Mouse (Mus musculus) limb, embryonic 12.5 days (tissue): ENCODE measurements at regions not wholly inside any gene's neighbourhood (a gene's known extent, or its start where the extent isn't known, plus 50 kb on each side); places are given as distances from the start of the nearest gene placed in this dataset.

Source experiments
- ATAC-seq: fragments of 200-750 bp; cut with Nextera tagmentation; 2 replicates; pipeline ENCODE4 v1.8.0; 2017; ENCODE audit warnings: low read depth, moderate TSS enrichment; ENCODE audit not compliant: insufficient number of reproducible peaks, insufficient read depth, low FRiP score, low TSS enrichment
- H3K27ac ChIP-seq: fragments of 300-500 bp; sonication (generic); 2 replicates; pipeline ENCODE4 v1.5.1; 2016; ENCODE audit warnings: mild to moderate bottlenecking, moderate library complexity
- H3K27me3 ChIP-seq: fragments of 300-500 bp; sonication (generic); 2 replicates; pipeline ENCODE4 v1.6.1; 2016; ENCODE audit warnings: mild to moderate bottlenecking, moderate library complexity
- H3K36me3 ChIP-seq: fragments of 300-500 bp; sonication (generic); 2 replicates; pipeline ENCODE4 v1.6.1; 2016; ENCODE audit warnings: mild to moderate bottlenecking, moderate library complexity
- H3K4me1 ChIP-seq: fragments of 300-500 bp; sonication (generic); replicated peaks from 2 replicates; pipeline ENCODE4 v1.6.1; 2016
- H3K4me2 ChIP-seq: fragments of 300-500 bp; sonication (generic); 2 replicates; pipeline ENCODE4 v1.6.1; 2016; ENCODE audit warnings: mild to moderate bottlenecking, moderate library complexity
- H3K4me3 ChIP-seq: fragments of 300-500 bp; sonication (generic); replicated peaks from 2 replicates; pipeline ENCODE4 v1.5.1; 2016; ENCODE audit warnings: mild to moderate bottlenecking
- H3K9ac ChIP-seq: fragments of 300-500 bp; sonication (generic); replicated peaks from 2 replicates; pipeline ENCODE4 v1.6.1; 2016; ENCODE audit warnings: mild to moderate bottlenecking, moderate library complexity
- H3K9me3 ChIP-seq: fragments of 300-500 bp; sonication (generic); 2 replicates; pipeline ENCODE4 v1.6.1; 2016; ENCODE audit warnings: mild to moderate bottlenecking, moderate library complexity
- WGBS: fragments of 180-500 bp; shearing (Covaris S2); methylation state at CpG from one replicate; pipeline ENCODE4 v1.1.7; 2016; 5-methylcytosine and 5-hydroxymethylcytosine counted together

DNA sequence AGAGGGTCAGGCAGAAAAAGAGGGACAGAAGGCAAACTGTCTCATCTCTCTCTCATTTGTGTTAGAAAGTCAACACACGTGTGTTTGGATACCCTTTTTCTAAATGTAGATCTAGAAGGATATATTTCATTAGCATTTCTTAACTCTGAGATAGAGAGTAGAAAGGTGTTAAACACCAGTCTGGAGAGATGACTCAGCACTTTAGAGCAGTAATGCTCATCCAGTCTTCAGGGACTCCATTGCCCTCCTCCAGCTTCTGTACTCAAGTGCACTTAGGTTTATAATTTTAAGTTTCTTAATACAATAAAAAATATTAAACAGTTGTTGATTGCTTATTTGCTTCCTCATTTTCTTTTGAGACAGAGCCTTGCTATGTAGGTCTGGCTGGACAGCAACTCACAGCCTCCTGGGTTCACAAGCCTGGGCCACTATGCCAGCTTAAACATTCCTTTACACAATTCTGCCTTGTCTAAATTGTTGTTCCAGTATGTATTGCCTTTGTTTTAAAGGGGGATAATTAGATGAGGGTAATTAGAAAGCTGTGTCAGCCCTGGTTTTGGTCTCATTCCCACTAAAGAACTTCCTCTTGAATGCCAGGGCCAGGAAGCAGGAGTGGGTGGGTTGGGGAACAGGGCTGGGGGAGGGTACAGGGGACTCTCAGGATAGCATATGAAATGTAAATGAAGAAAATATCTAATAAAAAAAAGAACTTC is 222.1 kb downstream of the Nfkbiz start:
- no peak for ATAC-seq

DNA sequence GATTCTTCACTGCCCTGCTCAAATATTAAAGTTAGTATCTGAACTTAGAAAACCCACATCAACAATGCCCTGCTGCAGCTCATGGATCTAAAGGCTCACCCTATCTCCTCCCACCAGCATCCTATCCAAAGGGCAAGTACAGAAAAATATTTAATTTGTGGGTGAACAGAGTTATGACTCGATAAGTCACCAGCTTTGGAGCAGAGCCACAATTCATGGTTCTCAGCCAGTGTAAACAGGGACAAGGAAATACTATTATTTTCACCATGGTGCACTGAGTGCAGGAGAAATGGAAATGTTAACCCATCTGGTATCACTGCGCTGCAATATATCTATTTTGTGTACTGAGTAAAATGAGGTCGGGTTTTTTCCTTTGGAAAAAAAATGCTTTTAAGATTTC is 225.8 kb downstream of the Nfkbiz start:
- H3K9ac ChIP-seq, result no peak overlapping the region
- ATAC-seq, result no peak
- H3K4me2 ChIP-seq, result no peak overlapping the region
- no peaks in the 10 kb centered on the region for H3K36me3 ChIP-seq
- H3K4me1 ChIP-seq, result no peaks in the 10 kb centered on the region
- 0 out of 2 replicates have a peak, but pooled peaks cover 3% of the 10 kb centered on the region for H3K9me3 ChIP-seq
- H3K27me3 ChIP-seq, result no peaks in the 10 kb centered on the region
- no peak overlapping the region for H3K4me3 ChIP-seq
- 87% methylated on average over 3 of the region's 3 CpGs for WGBS
- no peak overlapping the region for H3K27ac ChIP-seq

More for the DNA sequence above, 222.1 kb downstream of the Nfkbiz start:
- H3K4me2 ChIP-seq, result no peak overlapping the region
- WGBS, result 91% methylated on average over 1 of the region's 1 CpGs
- H3K27me3 ChIP-seq, result no peaks in the 10 kb centered on the region
- no peak overlapping the region for H3K27ac ChIP-seq
- H3K4me3 ChIP-seq, result no peak overlapping the region
- no peak overlapping the region for H3K9ac ChIP-seq
- no peaks in the 10 kb centered on the region for H3K9me3 ChIP-seq
- no peaks in the 10 kb centered on the region for H3K36me3 ChIP-seq
- H3K4me1 ChIP-seq, result no peaks in the 10 kb centered on the region

DNA sequence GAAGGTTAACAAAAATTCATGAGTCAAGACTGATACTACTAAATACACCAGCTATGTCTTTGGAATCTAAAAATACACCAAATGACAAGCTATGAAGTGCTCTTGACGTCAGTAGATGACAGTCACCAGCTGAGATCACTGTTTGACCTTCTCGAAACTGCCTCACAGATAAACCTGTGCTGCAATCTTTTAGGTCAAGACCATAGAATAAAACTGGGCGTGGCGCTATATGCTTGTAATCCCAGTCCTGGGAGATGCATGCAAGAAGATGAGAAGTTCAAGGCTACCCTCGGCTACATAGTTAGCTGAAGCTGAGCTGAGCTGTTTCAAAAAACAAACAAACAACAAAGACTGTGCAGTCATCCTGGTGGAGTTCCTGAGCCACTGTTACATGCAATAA is 226.7 kb downstream of the Nfkbiz start:
- H3K9me3 ChIP-seq, result 0 out of 2 replicates have a peak, but pooled peaks cover 3% of the 10 kb centered on the region
- no peaks in the 10 kb centered on the region for H3K27me3 ChIP-seq
- H3K36me3 ChIP-seq, result no peaks in the 10 kb centered on the region
- WGBS, result 86% methylated on average over 5 of the region's 5 CpGs
- H3K4me2 ChIP-seq, result no peak overlapping the region
- no peak overlapping the region for H3K9ac ChIP-seq
- no peak for ATAC-seq
- H3K27ac ChIP-seq, result no peak overlapping the region
- no peaks in the 10 kb centered on the region for H3K4me1 ChIP-seq
- no peak overlapping the region for H3K4me3 ChIP-seq

DNA sequence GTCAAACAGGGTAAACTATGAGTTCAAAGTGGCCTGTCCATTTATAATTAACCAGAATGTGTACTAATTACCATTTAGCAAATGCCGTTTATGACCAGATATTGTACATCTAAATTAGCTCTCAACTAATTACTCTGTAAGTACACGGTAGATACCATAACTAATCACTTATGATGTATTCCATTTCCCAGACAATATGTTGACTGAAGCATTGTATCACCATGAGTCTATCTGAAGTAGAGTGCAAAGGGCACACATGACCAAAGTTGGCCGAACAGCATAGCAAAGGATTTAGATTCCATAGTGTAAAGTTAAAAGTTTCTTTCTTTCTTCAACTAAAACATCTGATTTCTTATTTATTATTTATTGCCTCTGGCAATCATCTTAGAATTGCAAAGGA is 227.5 kb downstream of the Nfkbiz start:
- 84% methylated on average over 3 of the region's 3 CpGs for WGBS
- no peak for ATAC-seq
- no peaks in the 10 kb centered on the region for H3K27me3 ChIP-seq

DNA sequence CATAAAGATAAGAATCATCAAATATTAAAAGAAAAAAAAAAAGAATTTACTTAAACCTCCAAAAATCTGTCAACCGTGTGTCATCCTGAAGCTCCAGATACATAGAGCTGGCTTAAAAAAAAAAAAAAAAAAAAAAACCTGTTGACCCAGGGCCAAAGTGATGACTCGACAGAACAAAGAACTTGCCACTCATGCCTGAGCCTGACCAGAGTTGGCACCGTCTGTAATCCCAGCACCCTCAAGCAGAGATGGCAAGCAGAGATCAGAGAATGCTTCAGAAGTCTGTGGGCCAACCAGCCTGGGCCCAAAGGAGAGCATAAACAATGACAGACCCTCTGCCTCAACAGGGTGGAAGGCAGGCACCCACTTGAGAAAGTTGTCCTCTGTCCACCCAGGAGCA is 230.3 kb downstream of the Nfkbiz start:
- Histone ChIP-seq H3K4me2 (no peak overlapping the region), H3K9ac (no peak overlapping the region), H3K4me3 (no peak overlapping the region), H3K27ac (no peak overlapping the region), H3K27me3 (no peaks in the 10 kb centered on the region), H3K9me3 (0 out of 2 replicates have a peak, but pooled peaks cover 3% of the 10 kb centered on the region), H3K36me3 (no peaks in the 10 kb centered on the region), H3K4me1 (no peaks in the 10 kb centered on the region)
- 85% methylated on average over 3 of the region's 3 CpGs for whole genome bisulfite sequencing
- no peak for ATAC-seq

More for the DNA sequence above, 227.5 kb downstream of the Nfkbiz start:
- Histone ChIP-seq H3K27ac (no peak overlapping the region), H3K36me3 (no peaks in the 10 kb centered on the region), H3K4me1 (no peaks in the 10 kb centered on the region), H3K9me3 (0 out of 2 replicates have a peak, but pooled peaks cover 3% of the 10 kb centered on the region), H3K9ac (no peak overlapping the region), H3K4me2 (no peak overlapping the region), H3K4me3 (no peak overlapping the region)

DNA sequence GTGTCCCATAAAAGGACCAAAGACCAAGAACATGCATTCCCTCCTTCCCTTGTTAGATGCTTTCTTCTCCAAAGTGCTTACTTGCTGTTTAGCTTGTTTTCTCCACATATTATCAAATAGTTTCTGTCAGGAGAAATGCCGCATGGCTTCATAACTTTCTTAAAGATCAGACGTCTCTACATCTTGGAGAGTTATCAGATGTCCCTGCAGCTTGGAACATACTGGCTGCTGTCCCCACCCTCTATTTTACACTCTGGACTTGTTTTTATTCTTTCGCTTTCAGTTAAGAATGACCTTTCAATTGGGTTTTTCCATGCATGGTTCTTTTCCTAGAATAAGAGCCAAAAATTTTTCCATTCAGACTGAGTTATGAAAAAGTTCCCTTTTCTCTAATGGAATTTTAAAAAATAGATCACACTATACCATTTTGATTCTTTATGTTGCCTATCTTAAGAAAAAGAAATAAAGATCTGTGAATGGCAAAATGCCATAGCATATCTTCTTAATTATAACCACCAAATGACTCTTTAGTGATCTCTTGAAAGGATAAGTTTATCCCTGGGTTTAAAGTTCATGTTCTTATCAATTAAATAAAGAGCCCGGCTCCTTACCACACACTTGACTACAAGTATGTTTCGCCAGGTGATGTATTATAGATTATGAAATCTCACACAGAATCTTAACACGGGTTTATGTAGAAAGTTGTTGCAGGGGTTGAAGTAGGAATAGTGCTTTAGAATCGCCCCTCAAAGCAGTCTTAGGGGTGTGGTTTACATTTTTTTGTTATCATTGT is 232.1 kb downstream of the Nfkbiz start:
- no peak overlapping the region for H3K9ac ChIP-seq
- no peaks in the 10 kb centered on the region for H3K36me3 ChIP-seq
- H3K4me2 ChIP-seq, result no peak overlapping the region
- no peak overlapping the region for H3K4me3 ChIP-seq
- ATAC-seq, result no peak
- WGBS, result 92% methylated on average over 7 of the region's 7 CpGs
- H3K27ac ChIP-seq, result no peak overlapping the region
- H3K9me3 ChIP-seq, result 0 out of 2 replicates have a peak, but pooled peaks cover 3% of the 10 kb centered on the region
- H3K4me1 ChIP-seq, result no peaks in the 10 kb centered on the region
- no peaks in the 10 kb centered on the region for H3K27me3 ChIP-seq

DNA sequence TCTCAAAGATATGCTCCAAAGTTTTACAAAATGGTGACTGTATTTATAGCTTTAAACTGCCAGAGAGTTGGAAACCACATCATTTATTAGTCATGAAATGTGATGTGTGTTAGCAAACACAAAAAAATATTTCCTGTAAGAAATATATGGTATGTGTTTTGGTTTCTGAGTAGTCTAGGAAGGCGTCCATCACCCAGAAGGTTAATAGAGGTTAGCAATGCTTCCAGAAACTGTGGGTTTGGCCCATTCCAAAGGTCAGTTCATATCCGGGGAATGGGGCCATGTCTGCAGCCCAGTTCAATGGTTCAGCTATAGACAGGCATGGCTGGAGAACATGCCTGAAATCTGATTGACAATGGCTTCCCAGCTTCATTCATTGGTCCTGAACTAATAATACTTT is 235.1 kb downstream of the Nfkbiz start:
- Histone ChIP-seq H3K27me3 (no peaks in the 10 kb centered on the region), H3K4me3 (no peak overlapping the region), H3K9me3 (no peaks in the 10 kb centered on the region), H3K36me3 (no peaks in the 10 kb centered on the region), H3K27ac (no peak overlapping the region), H3K4me2 (no peak overlapping the region), H3K4me1 (no peaks in the 10 kb centered on the region), H3K9ac (no peak overlapping the region)
- no peak for ATAC-seq
- 76% methylated on average over 2 of the region's 2 CpGs for WGBS

DNA sequence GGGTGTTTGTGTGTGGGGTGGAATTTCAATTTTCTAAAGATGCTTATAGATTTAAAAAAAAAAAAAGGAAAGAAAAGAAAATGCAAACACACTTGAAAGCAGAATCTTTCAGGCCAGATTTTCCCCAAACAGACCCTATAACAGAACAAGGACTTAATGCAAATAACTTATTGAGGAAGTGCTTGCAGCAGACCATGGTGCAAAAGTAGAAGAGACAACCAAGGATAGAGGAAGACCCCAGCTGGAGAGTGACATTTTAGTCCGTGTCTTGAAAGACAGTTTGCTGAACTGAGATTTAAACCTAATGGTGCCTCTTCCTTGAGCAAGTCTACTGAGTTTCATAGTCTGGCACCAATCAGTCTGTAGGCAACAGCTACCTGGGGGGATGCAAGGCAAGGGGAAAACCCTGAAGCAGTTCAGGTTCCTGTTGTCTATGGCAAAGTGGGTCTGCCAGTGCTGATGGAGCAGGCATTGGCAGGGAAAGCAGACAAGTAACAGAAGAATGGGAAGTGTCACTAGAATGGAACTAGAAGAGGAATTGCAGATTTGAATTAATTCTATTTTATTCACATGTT is 249.2 kb downstream of the Nfkbiz start:
- Histone ChIP-seq H3K36me3 (no peaks in the 10 kb centered on the region), H3K9ac (no peak overlapping the region), H3K27me3 (no peaks in the 10 kb centered on the region), H3K9me3 (no peaks in the 10 kb centered on the region), H3K4me2 (no peak overlapping the region), H3K27ac (no peak overlapping the region), H3K4me1 (no peaks in the 10 kb centered on the region), H3K4me3 (no peak overlapping the region)
- WGBS, result 61% methylated on average over 1 of the region's 1 CpGs
- no peak for ATAC-seq

DNA sequence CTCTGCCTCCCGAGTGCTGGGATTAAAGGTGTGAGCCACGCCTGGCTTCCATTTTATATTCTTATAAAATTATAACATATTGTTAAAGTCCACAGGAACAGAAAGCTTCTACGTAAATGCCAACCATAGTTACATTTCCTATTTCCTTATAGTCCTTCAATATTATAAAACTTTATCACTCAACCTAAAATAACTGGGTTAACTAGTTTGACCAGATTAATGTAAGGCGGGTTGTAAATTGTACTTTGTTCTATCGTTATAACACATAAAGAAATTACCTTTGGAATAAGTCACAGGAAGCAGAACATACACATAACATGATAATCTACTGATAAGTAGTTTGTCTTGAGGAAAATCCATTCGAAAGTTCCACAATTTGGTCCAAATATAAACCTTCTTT is 251.6 kb downstream of the Nfkbiz start:
- H3K4me2 ChIP-seq, result no peak overlapping the region
- no peak for ATAC-seq
- H3K27ac ChIP-seq, result no peak overlapping the region
- no peaks in the 10 kb centered on the region for H3K36me3 ChIP-seq
- no peaks in the 10 kb centered on the region for H3K4me1 ChIP-seq
- H3K9me3 ChIP-seq, result no peaks in the 10 kb centered on the region
- 84% methylated on average over 6 of the region's 6 CpGs for WGBS
- no peaks in the 10 kb centered on the region for H3K27me3 ChIP-seq
- H3K9ac ChIP-seq, result no peak overlapping the region
- H3K4me3 ChIP-seq, result no peak overlapping the region

DNA sequence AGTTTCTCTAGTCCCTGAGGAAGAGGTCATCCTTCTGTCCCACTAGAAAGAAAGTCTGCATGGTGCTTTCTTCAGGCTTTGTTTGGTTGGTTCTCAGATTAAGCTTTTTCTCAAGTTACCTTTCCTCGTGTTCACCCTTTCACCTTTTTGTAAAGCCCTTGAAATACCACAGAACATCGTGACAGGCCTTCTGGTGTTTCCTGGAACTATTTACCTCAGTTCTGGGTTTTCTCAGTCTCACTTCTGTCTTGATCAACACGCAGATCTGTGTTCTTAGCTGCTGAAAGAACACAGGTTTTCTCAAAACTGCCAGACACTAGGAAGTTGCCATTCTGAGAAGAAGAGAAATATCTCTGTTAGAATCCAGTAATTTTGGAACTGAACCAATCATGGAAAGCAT is 255.8 kb downstream of the Nfkbiz start:
- ATAC-seq, result no peak
- H3K4me3 ChIP-seq, result no peak overlapping the region
- no peaks in the 10 kb centered on the region for H3K4me1 ChIP-seq
- no peak overlapping the region for H3K9ac ChIP-seq
- 45% methylated on average over 3 of the region's 3 CpGs for whole genome bisulfite sequencing
- H3K36me3 ChIP-seq, result no peaks in the 10 kb centered on the region
- no peaks in the 10 kb centered on the region for H3K9me3 ChIP-seq
- no peaks in the 10 kb centered on the region for H3K27me3 ChIP-seq
- no peak overlapping the region for H3K4me2 ChIP-seq
- H3K27ac ChIP-seq, result no peak overlapping the region

DNA sequence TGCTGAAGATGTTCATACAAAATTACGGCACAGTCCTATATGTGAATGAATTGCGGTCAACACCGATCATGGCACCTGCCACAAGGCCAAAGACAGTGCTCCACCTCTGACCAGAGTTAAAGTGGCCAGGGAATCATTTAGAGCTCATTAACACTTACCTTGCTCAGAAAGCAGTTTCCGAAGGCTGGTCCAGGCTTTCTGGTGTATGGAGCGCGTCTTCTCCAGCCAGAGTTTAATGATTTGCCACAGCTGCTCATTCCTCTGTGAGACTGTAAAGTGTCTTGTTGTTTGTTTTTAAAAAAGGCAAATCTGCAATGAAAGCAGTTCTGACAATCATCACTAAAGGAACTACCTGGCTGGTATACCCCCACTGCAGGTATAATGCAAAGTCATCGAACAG is 256.7 kb downstream of the Nfkbiz start:
- no peaks in the 10 kb centered on the region for H3K9me3 ChIP-seq
- no peak overlapping the region for H3K27ac ChIP-seq
- no peak overlapping the region for H3K4me3 ChIP-seq
- WGBS, result 80% methylated on average over 7 of the region's 7 CpGs
- H3K36me3 ChIP-seq, result no peaks in the 10 kb centered on the region
- H3K4me1 ChIP-seq, result no peaks in the 10 kb centered on the region
- H3K9ac ChIP-seq, result no peak overlapping the region
- no peak for ATAC-seq
- H3K4me2 ChIP-seq, result no peak overlapping the region
- H3K27me3 ChIP-seq, result no peaks in the 10 kb centered on the region
